Mouse (Mus musculus): ENCODE results near the gene Tle4.

DNA sequence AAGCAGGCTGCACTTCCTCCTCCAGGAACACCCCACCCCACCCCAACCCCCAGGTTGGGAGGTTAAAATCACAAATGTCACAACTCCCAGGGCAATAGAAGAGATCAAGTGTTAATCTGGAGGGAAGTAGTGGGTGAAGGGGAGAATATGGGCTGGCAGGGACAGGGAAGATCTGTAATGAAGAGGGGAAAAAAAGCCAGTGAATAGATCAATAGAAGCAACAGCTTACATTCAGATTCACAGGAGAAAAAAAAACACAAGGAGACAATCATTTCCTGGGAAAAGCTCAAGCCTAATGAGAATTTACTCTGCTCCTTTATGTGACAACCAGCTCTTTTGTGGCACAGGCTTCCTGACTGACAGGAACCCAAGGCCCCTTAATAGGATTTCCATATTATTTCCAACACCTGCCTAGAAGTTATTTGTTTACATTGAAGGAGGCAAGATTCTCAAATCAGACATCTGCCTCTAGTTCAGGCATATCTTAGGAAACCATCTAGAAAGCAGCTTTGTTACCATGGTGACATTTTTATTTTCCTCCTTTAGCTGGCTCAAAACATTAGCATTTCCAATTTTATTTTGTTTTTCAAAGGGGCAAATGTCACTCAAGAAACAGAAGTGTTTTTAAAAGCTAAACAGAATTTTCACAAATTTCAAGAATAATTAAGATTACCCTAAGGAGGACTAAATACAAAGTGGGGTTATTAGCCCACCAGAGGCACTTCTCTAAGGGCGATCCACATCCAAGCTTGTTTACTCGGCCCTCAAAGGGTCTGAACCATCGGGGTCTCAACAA is 90.8 kb downstream of the Tle4 start:
- TF ChIP-seq POLR2A (IDR thresholded peaks at IDR 0.05; ENCODE audit: extremely low read depth, insufficient read depth, low read length) (no peak), CTCF (IDR thresholded peaks at IDR 0.05; ENCODE audit: low read depth, low read length) (no peak)
